Mouse (Mus musculus) brain, embryonic 14.5 days (tissue): Measurements from ENCODE around the gene Tgfb1i1.

Source experiments
- CTCF ChIP-seq: fragments of 200-500 bp; IDR thresholded peaks from 2 replicates; pipeline ENCODE4 v1.5.1; 2012; ENCODE audit warnings: inconsistent platforms, mild to moderate bottlenecking, moderate library complexity, borderline replicate concordance; ENCODE audit not compliant: insufficient read depth, insufficient read length; ENCODE audit errors: extremely low read depth
- POLR2A ChIP-seq: fragments of 200-500 bp; IDR thresholded peaks from 2 replicates; pipeline ENCODE4 v1.6.1; 2012; ENCODE audit warnings: mild to moderate bottlenecking, inconsistent platforms, borderline replicate concordance; ENCODE audit not compliant: poor library complexity, insufficient read depth, insufficient read length, severe bottlenecking; ENCODE audit errors: extremely low read depth

DNA sequence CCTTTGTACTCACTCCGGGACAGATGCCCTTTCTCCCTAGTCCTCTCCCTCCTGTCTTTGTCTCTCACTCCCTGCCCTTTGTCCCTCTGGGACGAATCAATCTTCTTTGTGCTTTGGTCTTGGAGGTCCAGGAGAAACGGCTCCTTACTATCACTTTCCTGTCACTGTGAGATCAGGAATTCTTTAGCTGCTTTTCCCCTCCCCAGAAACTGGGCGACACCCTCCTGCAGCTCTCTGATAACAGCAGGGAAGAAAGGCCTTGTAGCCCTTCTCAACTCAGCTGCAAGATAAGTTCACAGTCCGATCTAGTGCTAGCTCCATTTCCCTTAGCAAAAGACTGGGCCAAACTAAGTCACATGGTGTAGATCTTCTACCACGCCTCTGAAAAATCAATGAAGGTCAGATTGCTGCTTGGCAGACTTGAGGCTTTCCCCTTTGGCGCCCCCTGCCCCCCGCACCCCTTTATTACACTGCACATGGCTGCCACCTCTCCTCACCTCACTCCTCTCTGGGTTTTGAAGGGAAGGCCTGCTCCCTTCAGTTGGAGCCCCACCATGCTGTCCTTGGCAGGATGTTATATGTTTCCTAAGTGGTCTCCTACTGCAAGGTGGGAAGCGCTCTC, 42.4 kb downstream of the Tgfb1i1 start:
- no peak for TF ChIP-seq POLR2A
- TF ChIP-seq CTCF, result peak; percentile 50
